Mouse (Mus musculus) liver, postnatal 0 days (tissue): ENCODE data around the gene Rhof.

Experiments used
- CTCF ChIP-seq: sonication (generic); IDR thresholded peaks from 2 replicates; pipeline ENCODE4 v1.5.1; 2016; ENCODE audit warnings: antibody characterized with exemption, low read depth
- EP300 ChIP-seq: IDR thresholded peaks from 2 replicates; pipeline ENCODE4 v1.6.1; 2016; ENCODE audit warnings: antibody characterized with exemption, low read depth, mild to moderate bottlenecking

DNA sequence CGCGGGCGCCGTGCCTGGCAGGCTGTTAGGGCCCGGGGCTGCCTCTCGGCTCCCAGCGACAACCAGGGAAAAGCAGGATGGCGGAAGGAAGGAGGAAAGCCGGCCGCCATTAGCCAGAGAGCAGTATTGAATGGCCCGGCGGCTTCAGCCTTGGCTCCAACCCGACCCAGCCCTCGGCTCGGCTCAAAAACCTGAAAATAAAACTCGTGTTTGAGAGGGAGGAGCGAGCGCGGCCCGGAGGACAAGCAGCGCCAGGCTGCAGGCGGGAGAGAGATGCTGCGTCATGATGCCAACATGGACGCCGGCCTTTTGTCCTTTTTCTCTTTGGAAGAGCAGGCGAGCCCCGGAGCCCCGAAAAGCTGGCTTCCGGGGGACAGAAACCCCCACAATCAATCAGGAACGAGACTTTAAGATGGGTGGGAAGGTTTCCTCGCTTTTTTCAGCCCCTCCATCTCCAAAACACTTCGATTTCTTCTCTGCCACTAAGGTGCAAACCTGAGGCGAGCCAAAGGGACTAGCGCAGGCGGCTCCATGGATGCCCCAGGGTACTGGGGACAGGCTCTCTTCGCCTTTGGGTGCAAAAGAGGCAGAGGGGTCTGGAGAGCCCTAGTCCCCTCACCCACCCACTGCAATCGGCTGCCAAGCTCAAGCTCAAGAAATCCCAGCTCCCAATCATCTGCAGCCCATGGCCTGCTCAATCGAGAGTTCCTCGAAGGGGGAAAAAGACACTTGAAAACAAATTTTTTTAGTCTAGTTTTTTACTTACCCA, 6.6 kb upstream of the Rhof start:
- TF ChIP-seq CTCF: no peak
- TF ChIP-seq EP300: peak; percentile 55
